In the genomic region with DNA sequence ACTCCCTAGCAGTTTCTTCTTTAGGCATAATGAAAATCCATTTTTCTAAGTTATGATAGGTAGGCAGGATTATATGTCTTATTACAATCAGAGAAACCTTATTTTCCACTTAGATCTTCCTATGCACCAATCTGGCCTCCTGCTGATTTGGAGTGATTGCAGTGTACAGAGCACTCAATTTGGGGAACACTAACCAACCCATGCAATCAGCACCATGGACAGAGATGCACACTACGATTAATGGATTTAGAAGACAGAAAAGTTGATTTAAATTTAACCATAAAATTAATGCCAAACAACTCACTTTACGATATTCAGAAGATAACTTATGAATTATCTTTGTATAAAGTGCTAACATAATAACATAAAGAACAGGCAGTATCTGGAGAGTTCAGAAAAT, we compare ENCODE assay signal across 14 mouse cellular contexts.
DNase-seq lines count a peak whose midpoint lies in the region; ATAC-seq lines count a peak whose summit lies in the region.
"Had no signal": no experiment of that assay in that cellular context is flagged by ENCODE, and none has a peak within 500 bp of the region (broad histone marks: within the 10 kb centered on the region; RNA-seq: fewer than 3 reads in every experiment).

No protein-coding gene starts in this region.

- peak; percentile 44 for DNase-seq in hindbrain, embryonic 14.5 days (ENCODE audit: low spot score)
- peak; percentile 4 for DNase-seq in ovary, postnatal 14 days (ENCODE audit: low spot score)
- DNase-seq in ovary, postnatal 36 days (ENCODE audit: low spot score), result no peak
- peak; percentile 14 for DNase-seq in embryo, embryonic 11.5 days (ENCODE audit: low read depth, low spot score)
- no peak for DNase-seq in thymus, postnatal 36 days
- DNase-seq: adrenal gland, adult 2 months; cerebellum, adult 18-20 months; gastrocnemius, adult 2 months; thymus, postnatal 25 days had no signal

- no peaks in the 10 kb centered on the region for H3K27me3 ChIP-seq in hindbrain, embryonic 14.5 days (ENCODE audit: control insufficient read depth, insufficient read depth, low read length)
- H3K27me3 ChIP-seq in hindbrain, embryonic 12.5 days, result no peaks in the 10 kb centered on the region
- H3K27me3 ChIP-seq in intestine, embryonic 15.5 days (replicated peaks), result no peaks in the 10 kb centered on the region
- no peaks in the 10 kb centered on the region for H3K27me3 ChIP-seq in neural tube, embryonic 15.5 days (replicated peaks)
- H3K27me3 ChIP-seq: kidney, embryonic 15.5 days had no signal

- no peaks in the 10 kb centered on the region for H3K36me3 ChIP-seq in hindbrain, embryonic 14.5 days (replicated peaks; ENCODE audit: control insufficient read depth, insufficient read depth)
- no peaks in the 10 kb centered on the region for H3K36me3 ChIP-seq in hindbrain, embryonic 12.5 days
- no peaks in the 10 kb centered on the region for H3K36me3 ChIP-seq in intestine, embryonic 15.5 days
- no peaks in the 10 kb centered on the region for H3K36me3 ChIP-seq in neural tube, embryonic 15.5 days
- H3K36me3 ChIP-seq: kidney, embryonic 15.5 days had no signal

- no peak for ATAC-seq in hindbrain, embryonic 14.5 days (ENCODE audit: low FRiP score)
- no peak for ATAC-seq in hindbrain, embryonic 12.5 days (ENCODE audit: low FRiP score)
- no peak for ATAC-seq in intestine, embryonic 15.5 days
- no peak for ATAC-seq in neural tube, embryonic 15.5 days (ENCODE audit: low FRiP score)

- no peak overlapping the region for H3K4me2 ChIP-seq in hindbrain, embryonic 14.5 days (replicated peaks)
- H3K4me2 ChIP-seq in hindbrain, embryonic 12.5 days (replicated peaks), result no peak overlapping the region
- no peak overlapping the region for H3K4me2 ChIP-seq in intestine, embryonic 15.5 days (replicated peaks)
- no peak overlapping the region for H3K4me2 ChIP-seq in neural tube, embryonic 15.5 days
- H3K4me2 ChIP-seq: kidney, embryonic 15.5 days had no signal

- no peak overlapping the region for H3K27ac ChIP-seq in hindbrain, embryonic 14.5 days
- H3K27ac ChIP-seq in hindbrain, embryonic 12.5 days, result no peak overlapping the region
- no peak overlapping the region for H3K27ac ChIP-seq in intestine, embryonic 15.5 days
- no peak overlapping the region for H3K27ac ChIP-seq in neural tube, embryonic 15.5 days (replicated peaks)
- H3K27ac ChIP-seq: gastrocnemius, adult 2 months; kidney, embryonic 15.5 days had no signal

- no peak overlapping the region for H3K9ac ChIP-seq in hindbrain, embryonic 14.5 days
- no peak overlapping the region for H3K9ac ChIP-seq in hindbrain, embryonic 12.5 days
- H3K9ac ChIP-seq in intestine, embryonic 15.5 days, result no peak overlapping the region
- H3K9ac ChIP-seq in neural tube, embryonic 15.5 days (replicated peaks), result no peak overlapping the region
- H3K9ac ChIP-seq: kidney, embryonic 15.5 days had no signal

- H3K4me3 ChIP-seq in hindbrain, embryonic 14.5 days (replicated peaks; ENCODE audit: low read length), result no peak overlapping the region
- H3K4me3 ChIP-seq in hindbrain, embryonic 12.5 days, result no peak overlapping the region
- H3K4me3 ChIP-seq in intestine, embryonic 15.5 days (replicated peaks), result no peak overlapping the region
- no peak overlapping the region for H3K4me3 ChIP-seq in neural tube, embryonic 15.5 days (replicated peaks)
- H3K4me3 ChIP-seq: erythroblast, embryonic 14.5 days; gastrocnemius, adult 2 months; kidney, embryonic 15.5 days had no signal

- 66% methylated on average over 2 of the region's 2 CpGs for WGBS in hindbrain, embryonic 14.5 days
- 67% methylated on average over 2 of the region's 2 CpGs for WGBS in hindbrain, embryonic 12.5 days
- 35% methylated on average over 2 of the region's 2 CpGs for WGBS in intestine, embryonic 15.5 days
- WGBS in neural tube, embryonic 15.5 days, result 69% methylated on average over 2 of the region's 2 CpGs

- no peaks in the 10 kb centered on the region for H3K4me1 ChIP-seq in hindbrain, embryonic 14.5 days (replicated peaks; ENCODE audit: control insufficient read depth, insufficient read depth, low read length)
- H3K4me1 ChIP-seq in hindbrain, embryonic 12.5 days, result no peaks in the 10 kb centered on the region
- no peaks in the 10 kb centered on the region for H3K4me1 ChIP-seq in intestine, embryonic 15.5 days (replicated peaks)
- no peaks in the 10 kb centered on the region for H3K4me1 ChIP-seq in neural tube, embryonic 15.5 days
- H3K4me1 ChIP-seq: kidney, embryonic 15.5 days had no signal

- no peaks in the 10 kb centered on the region for H3K9me3 ChIP-seq in hindbrain, embryonic 14.5 days (ENCODE audit: control insufficient read depth, low read length)
- H3K9me3 ChIP-seq in hindbrain, embryonic 12.5 days (replicated peaks), result no peaks in the 10 kb centered on the region
- no peaks in the 10 kb centered on the region for H3K9me3 ChIP-seq in intestine, embryonic 15.5 days
- no peaks in the 10 kb centered on the region for H3K9me3 ChIP-seq in neural tube, embryonic 15.5 days (replicated peaks)
- H3K9me3 ChIP-seq: kidney, embryonic 15.5 days had no signal

Comparison
In these comparisons a context has a peak if more than half of its experiments do, and no peak if none do; other contexts are left out.
1. DNase-seq: peak in hindbrain, embryonic 14.5 days (single experiment), ovary, postnatal 14 days (single experiment) and embryo, embryonic 11.5 days (single experiment); none in ovary, postnatal 36 days (single experiment) and thymus, postnatal 36 days (0 of 2).